ENCODE assay signal across 8 mouse cellular contexts in the genomic region with DNA sequence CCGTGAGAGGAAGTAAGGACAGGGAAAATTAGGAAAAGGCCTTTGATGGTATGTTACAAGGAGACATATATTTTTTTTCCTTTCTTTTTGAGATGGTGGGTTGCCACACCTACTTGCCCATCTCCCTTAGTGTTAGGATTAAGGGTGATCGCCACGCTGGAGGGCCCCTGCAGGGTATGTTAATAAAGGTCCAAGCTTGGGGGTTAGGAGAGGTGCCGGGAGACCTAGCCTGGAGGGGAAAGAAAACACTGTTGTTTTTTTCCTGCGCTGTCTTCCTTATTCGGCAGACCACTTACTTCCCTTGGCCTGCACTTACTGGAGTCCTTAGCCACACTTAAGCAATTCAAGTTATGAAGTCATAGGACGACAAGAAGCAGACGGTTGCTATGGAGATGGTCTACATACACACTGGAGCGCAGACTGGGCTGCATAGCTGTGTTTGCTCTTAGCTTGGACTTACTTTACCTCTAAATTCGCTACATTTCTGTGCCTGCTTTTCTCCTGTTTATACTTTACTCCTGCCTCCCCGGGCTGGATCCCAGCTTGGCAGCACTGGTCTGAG. TPM values are rescaled to one million over a fixed set of nuclear protein-coding genes. Genes with fewer than 3 reads are reported as not detected.
A peak's percentile ranks its signal among the peaks of the same experiment; 100 is the strongest.
DNase-seq lines count a peak whose midpoint lies in the region; ATAC-seq and TF ChIP-seq lines count a peak whose summit lies in the region.

No protein-coding gene starts in this region.

- peak overlapping the region; percentile 15; the same call in 1 of the 2 replicates for H3K9ac ChIP-seq in heart, adult 2 months (ENCODE audit: low read depth, low read length)

- no peaks in the 10 kb centered on the region for H3K27me3 ChIP-seq in heart, adult 2 months (ENCODE audit: control insufficient read depth, insufficient read depth, low read length)

- H3K4me1 ChIP-seq in heart, adult 2 months (ENCODE audit: control insufficient read depth, insufficient read depth, low read length), result peaks cover 34% of the 10 kb centered on the region

- WGBS in heart, adult 2 months, result 31% methylated on average over 11 of the region's 11 CpGs

- TF ChIP-seq CTCF in heart, adult 2 months (IDR thresholded peaks at IDR 0.05), result no peak

- H3K36me3 ChIP-seq in heart, adult 2 months (ENCODE audit: control insufficient read depth, insufficient read depth, low read length), result peaks cover 4% of the 10 kb centered on the region

- no peaks in the 10 kb centered on the region for H3K79me2 ChIP-seq in heart, adult 2 months (replicated peaks; ENCODE audit: control insufficient read depth, insufficient read depth, low read length)

- no peak for TF ChIP-seq EP300 in heart, adult 2 months (IDR thresholded peaks at IDR 0.05; ENCODE audit: insufficient read depth, low read depth, low read length)

- intact Hi-C loops in heart, adult 2 months (cut with DNase I), result no loop called here
- intact Hi-C loops in heart, postnatal 25 days (cut with DNase I), result no loop called here
- intact Hi-C loops in left cerebral cortex, postnatal 4 days (cut with DNase I), result no loop called here

- peak overlapping the region; percentile 4; the same call in 1 of the 2 replicates for H3K4me3 ChIP-seq in heart, adult 2 months

- peak in 1 of 2 experiments; percentile 61 for DNase-seq in heart, adult 2 months
- no peak for DNase-seq in heart, postnatal 25 days (ENCODE audit: low spot score)
- peak; percentile 48 for DNase-seq in MN1 (ENCODE audit: low spot score)
- peak; percentile 33 to 78 for DNase-seq in lung, postnatal 4 days
- no peak for DNase-seq in urinary bladder, adult 18-20 months (ENCODE audit: low spot score in 2 of 2)
- no peak for DNase-seq in left cerebral cortex, postnatal 4 days

- no peak for TF ChIP-seq POLR2A in heart, adult 2 months (IDR thresholded peaks at IDR 0.05; ENCODE audit: insufficient read depth, low read depth, low read length)

- H3K27ac ChIP-seq in heart, adult 2 months, result peak overlapping the region; percentile 83

- peak; percentile 59 to 65 for ATAC-seq in hematopoietic stem cell, adult 5-6 weeks (replicated peaks in 1 of 2; ENCODE audit: insufficient read depth in 1 of 2, low FRiP score in 2 of 2, low TSS enrichment in 1 of 2, low read depth in 1 of 2, poor library complexity in 2 of 2, severe bottlenecking in 2 of 2)
- ATAC-seq in erythroblast, adult 5-6 weeks (replicated peaks; ENCODE audit: low FRiP score, poor library complexity, severe bottlenecking), result no peak

RNA-seq across cellular contexts. Expression of a gene that starts 5.0 kb away (rescaled TPM):
- 100 to 1,000 TPM; 134 to 139 TPM for total RNA-seq in heart, adult 2 months (2021)
- polyA plus RNA-seq in heart, adult 2 months (2012; rRNA removed), result 39.1 and 64.4 TPM in 2 replicates
- 100 to 1,000 TPM; 128 to 152 TPM for total RNA-seq in heart, postnatal 25 days (2021)
- 285 and 320 TPM in 2 replicates for total RNA-seq in hematopoietic stem cell, adult 5-6 weeks (2017)
- total RNA-seq in left cerebral cortex, postnatal 4 days (2021), result 10 to 100 TPM; 76.4 to 80.1 TPM
- total RNA-seq in erythroblast, adult 5-6 weeks (2015; ENCODE audit: low replicate concordance), result 83.2 and 113 TPM in 2 replicates
- 70.6 and 76.3 TPM in 2 replicates for total RNA-seq in erythroblast, adult 5-6 weeks (2017; ENCODE audit: low replicate concordance)

RNA-seq across cellular contexts. Expression of a gene that starts 28.8 kb away (rescaled TPM):
- total RNA-seq in heart, adult 2 months (2021), result 10 to 100 TPM; 71.5 to 77.7 TPM
- polyA plus RNA-seq in heart, adult 2 months (2012; rRNA removed), result 17.4 and 28.3 TPM in 2 replicates
- total RNA-seq in heart, postnatal 25 days (2021), result 10 to 100 TPM; 67.4 to 72.2 TPM
- 106 and 109 TPM in 2 replicates for total RNA-seq in hematopoietic stem cell, adult 5-6 weeks (2017)
- total RNA-seq in left cerebral cortex, postnatal 4 days (2021), result 100 to 1,000 TPM; 135 to 145 TPM
- 30.9 and 34.1 TPM in 2 replicates for total RNA-seq in erythroblast, adult 5-6 weeks (2015; ENCODE audit: low replicate concordance)
- total RNA-seq in erythroblast, adult 5-6 weeks (2017; ENCODE audit: low replicate concordance), result 52.8 and 58.1 TPM in 2 replicates

RNA-seq across cellular contexts. Expression of a gene that starts 34.2 kb away (rescaled TPM):
- total RNA-seq in heart, adult 2 months (2021), result 10 to 100 TPM; 39.2 to 51.4 TPM
- polyA plus RNA-seq in heart, adult 2 months (2012; rRNA removed), result 36.2 and 46.2 TPM in 2 replicates
- 10 to 100 TPM; 52.6 to 64.6 TPM for total RNA-seq in heart, postnatal 25 days (2021)
- 0.13 TPM in 1 of 2 replicates, not detected in the other for total RNA-seq in hematopoietic stem cell, adult 5-6 weeks (2017)
- total RNA-seq in left cerebral cortex, postnatal 4 days (2021), result 1 to 10 TPM; 1.4 to 1.9 TPM
- total RNA-seq in erythroblast, adult 5-6 weeks (2015; ENCODE audit: low replicate concordance), result not detected in 2 replicates
- total RNA-seq in erythroblast, adult 5-6 weeks (2017; ENCODE audit: low replicate concordance), result not detected in 2 replicates

Comparison
In these comparisons a context has a peak if more than half of its experiments do, and no peak if none do; other contexts are left out.
1. DNase-seq: peak in MN1 (single experiment) and lung, postnatal 4 days (2 of 2); none in heart, postnatal 25 days (single experiment), urinary bladder, adult 18-20 months (0 of 2) and left cerebral cortex, postnatal 4 days (single experiment).
2. RNA of a gene that starts 34.2 kb away (total RNA-seq): 52.6 to 64.6 TPM in heart, postnatal 25 days and 39.2 to 51.4 TPM in heart, adult 2 months; 1.4 to 1.9 TPM in left cerebral cortex, postnatal 4 days, 0.13 TPM in hematopoietic stem cell, adult 5-6 weeks and not detected in erythroblast, adult 5-6 weeks; every median in the first group is over 10 times any median in the second.